Mouse (Mus musculus): Measurements from ENCODE around the gene Hoxd11. TPM values are rescaled to one million over a fixed set of nuclear protein-coding genes. Genes with fewer than 3 reads are reported as not detected.

Hoxd11 gene
- polyA plus RNA-seq, 1 experiment from 2014 or later = not detected

DNA sequence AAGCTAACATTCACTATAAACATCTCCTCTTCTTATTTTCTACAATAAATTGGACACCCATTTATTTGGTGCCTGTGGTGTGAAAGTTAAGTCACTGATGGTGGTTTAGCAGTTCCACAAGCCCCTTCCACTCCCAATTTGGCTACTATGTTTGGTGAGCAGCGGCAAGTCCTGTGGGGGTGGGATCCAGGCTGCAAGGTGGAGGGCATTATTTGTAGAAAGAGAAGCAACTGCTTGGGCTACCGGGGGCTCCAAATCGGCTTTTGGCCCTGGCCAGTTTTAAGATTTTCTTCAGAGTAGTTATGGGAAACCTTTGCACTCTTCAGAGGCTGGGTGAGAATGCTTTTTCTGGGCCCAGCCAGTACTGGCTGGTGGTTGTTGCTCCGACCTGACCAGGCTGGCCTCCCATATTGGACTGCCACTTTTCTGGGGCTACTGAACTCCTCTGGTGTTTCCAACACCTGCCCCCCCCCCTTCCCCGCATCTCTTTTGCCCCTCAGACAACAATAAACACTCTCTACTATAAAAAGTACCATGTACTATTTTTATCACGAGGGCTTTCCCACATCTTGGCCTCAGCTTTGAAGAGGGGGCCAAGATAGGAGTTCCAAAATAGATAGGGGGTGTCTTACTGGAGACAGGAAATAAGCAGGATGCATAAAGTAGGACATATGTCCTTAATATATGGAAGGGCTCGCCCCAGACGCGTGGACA lies 52.6 kb downstream of the Hoxd11 start:
- Histone ChIP-seq H3K36me3 (ENCODE audit: control insufficient read depth, insufficient read depth, low read length) (no peaks in the 10 kb centered on the region), H3K4me3 (ENCODE audit: low read depth, low read length) (no peak overlapping the region), H3K4me1 (ENCODE audit: control insufficient read depth, insufficient read depth, low read length) (no peaks in the 10 kb centered on the region), H3K9me3 (ENCODE audit: control insufficient read depth, low read depth, low read length) (no peaks in the 10 kb centered on the region), H3K9ac (replicated peaks; ENCODE audit: low read depth, low read length) (no peak overlapping the region), H3K27ac (ENCODE audit: low read length) (no peak overlapping the region), H3K27me3 (ENCODE audit: control insufficient read depth, insufficient read depth, low read length) (peaks cover 50% of the 10 kb centered on the region), H3K4me2 (replicated peaks; ENCODE audit: low read depth, low read length) (0 out of 2 replicates have a peak overlapping the region, but pooled peaks have one; percentile 4)
- ATAC-seq (ENCODE audit: insufficient number of reproducible peaks, insufficient read depth, low FRiP score, low read depth) = no peak
- WGBS = 16% methylated on average over 9 of the region's 9 CpGs

DNA sequence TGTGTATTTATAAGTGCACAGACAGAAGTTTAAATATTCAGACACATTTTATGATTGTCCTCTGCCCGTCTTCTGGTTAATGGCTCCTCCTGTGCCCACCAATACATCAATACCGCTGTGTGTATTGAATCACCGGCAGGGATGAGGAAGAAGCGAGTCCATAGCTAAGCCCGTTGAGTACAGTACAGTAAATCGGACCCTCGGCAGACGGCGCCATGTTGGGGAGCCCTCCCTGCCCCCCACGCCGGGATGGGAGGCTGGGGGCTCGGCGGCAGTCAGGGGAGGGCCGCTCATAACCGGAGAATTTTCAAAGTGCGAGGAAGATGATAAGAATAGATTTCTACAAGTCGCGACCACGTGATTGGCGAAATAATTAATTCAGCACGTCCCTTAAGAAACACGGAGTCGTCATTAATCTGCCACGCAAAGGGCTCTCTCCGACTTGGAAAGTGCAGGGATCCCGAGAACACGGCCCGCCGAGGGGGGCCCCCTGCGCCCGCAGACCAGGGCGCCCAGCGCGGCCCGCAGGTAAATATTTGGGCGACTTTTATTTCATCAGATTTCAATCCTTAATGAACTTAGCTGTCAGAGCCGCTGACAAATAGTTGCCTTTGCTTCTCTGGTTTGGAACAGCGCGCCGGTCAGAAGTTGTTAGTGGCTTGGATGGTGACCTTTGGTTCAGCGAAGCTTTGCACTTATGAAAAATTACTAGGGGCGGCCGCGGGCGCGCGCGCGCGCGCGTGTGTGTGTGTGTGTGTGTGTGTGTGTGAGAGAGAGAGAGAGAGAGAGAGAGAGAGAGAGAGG lies 53.4 kb downstream of the Hoxd11 start:
- Histone ChIP-seq H3K27ac (ENCODE audit: low read length) (no peak overlapping the region), H3K27me3 (ENCODE audit: control insufficient read depth, insufficient read depth, low read length) (peaks cover 55% of the 10 kb centered on the region), H3K9ac (replicated peaks; ENCODE audit: low read depth, low read length) (no peak overlapping the region), H3K4me3 (ENCODE audit: low read depth, low read length) (peak overlapping the region; percentile 5; the same call in 1 of the 2 replicates), H3K4me2 (replicated peaks; ENCODE audit: low read depth, low read length) (peak overlapping the region; percentile 27; the same call in 1 of the 2 replicates), H3K4me1 (ENCODE audit: control insufficient read depth, insufficient read depth, low read length) (no peaks in the 10 kb centered on the region), H3K9me3 (ENCODE audit: control insufficient read depth, low read depth, low read length) (no peaks in the 10 kb centered on the region), H3K36me3 (ENCODE audit: control insufficient read depth, insufficient read depth, low read length) (no peaks in the 10 kb centered on the region)
- WGBS = 4% methylated on average over 52 of the region's 52 CpGs
- ATAC-seq (ENCODE audit: insufficient number of reproducible peaks, insufficient read depth, low FRiP score, low read depth) = no peak

GRCm38 (mm10) chr2:74733317-74733661 lies 53.9 kb downstream of the Hoxd11 start:
- peaks cover 55% of the 10 kb centered on the region for H3K27me3 ChIP-seq (ENCODE audit: control insufficient read depth, insufficient read depth, low read length)
- H3K27ac ChIP-seq (ENCODE audit: low read length) = no peak overlapping the region
- no peaks in the 10 kb centered on the region for H3K36me3 ChIP-seq (ENCODE audit: control insufficient read depth, insufficient read depth, low read length)
- H3K4me1 ChIP-seq (ENCODE audit: control insufficient read depth, insufficient read depth, low read length) = no peaks in the 10 kb centered on the region
- under 1% methylated on average over 16 of the region's 16 CpGs for WGBS
- ATAC-seq (ENCODE audit: insufficient number of reproducible peaks, insufficient read depth, low FRiP score, low read depth) = no peak
- H3K4me3 ChIP-seq (ENCODE audit: low read depth, low read length) = no peak overlapping the region
- no peak overlapping the region for H3K9ac ChIP-seq (replicated peaks; ENCODE audit: low read depth, low read length)
- no peaks in the 10 kb centered on the region for H3K9me3 ChIP-seq (ENCODE audit: control insufficient read depth, low read depth, low read length)
- peak overlapping the region; percentile 27; the same call in 1 of the 2 replicates for H3K4me2 ChIP-seq (replicated peaks; ENCODE audit: low read depth, low read length)

- ATAC-seq (ENCODE audit: insufficient number of reproducible peaks, insufficient read depth, low FRiP score, low read depth) = no peak
- Histone ChIP-seq H3K9ac (replicated peaks; ENCODE audit: low read depth, low read length) (no peak overlapping the region), H3K9me3 (ENCODE audit: control insufficient read depth, low read depth, low read length) (no peaks in the 10 kb centered on the region), H3K4me1 (ENCODE audit: control insufficient read depth, insufficient read depth, low read length) (no peaks in the 10 kb centered on the region), H3K27me3 (ENCODE audit: control insufficient read depth, insufficient read depth, low read length) (peaks cover 55% of the 10 kb centered on the region), H3K36me3 (ENCODE audit: control insufficient read depth, insufficient read depth, low read length) (no peaks in the 10 kb centered on the region), H3K27ac (ENCODE audit: low read length) (no peak overlapping the region), H3K4me2 (replicated peaks; ENCODE audit: low read depth, low read length) (no peak overlapping the region), H3K4me3 (ENCODE audit: low read depth, low read length) (no peak overlapping the region)
- 8% methylated on average over 6 of the region's 6 CpGs for WGBS
These were observed 54.4 kb downstream of the Hoxd11 start for GRCm38 (mm10) chr2:74733765-74734164.

DNA sequence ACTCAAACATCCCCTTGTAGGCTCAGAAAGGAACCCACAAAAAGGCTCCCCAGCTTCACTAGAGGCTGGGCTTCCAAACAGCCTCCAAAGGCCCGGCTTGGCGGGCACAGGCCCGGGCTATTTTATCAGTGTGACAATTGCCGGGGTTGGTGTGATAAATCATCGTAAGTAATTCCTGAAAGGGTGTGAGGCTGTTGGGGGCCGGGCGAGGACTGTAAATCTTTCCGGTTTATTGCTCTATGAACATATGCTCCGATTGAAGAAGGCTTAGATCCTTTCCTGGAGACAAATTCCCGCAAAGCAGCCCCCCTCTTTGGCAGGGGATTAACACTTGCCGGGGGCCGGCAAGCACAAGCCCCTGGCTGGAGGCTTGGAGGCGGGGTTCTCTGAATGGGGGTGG lies 55.1 kb downstream of the Hoxd11 start:
- Histone ChIP-seq H3K27ac (ENCODE audit: low read length) (no peak overlapping the region), H3K4me2 (replicated peaks; ENCODE audit: low read depth, low read length) (0 out of 2 replicates have a peak overlapping the region, but pooled peaks have one; percentile 15), H3K36me3 (ENCODE audit: control insufficient read depth, insufficient read depth, low read length) (no peaks in the 10 kb centered on the region), H3K9ac (replicated peaks; ENCODE audit: low read depth, low read length) (no peak overlapping the region), H3K9me3 (ENCODE audit: control insufficient read depth, low read depth, low read length) (no peaks in the 10 kb centered on the region), H3K4me1 (ENCODE audit: control insufficient read depth, insufficient read depth, low read length) (no peaks in the 10 kb centered on the region), H3K27me3 (ENCODE audit: control insufficient read depth, insufficient read depth, low read length) (peaks cover 57% of the 10 kb centered on the region), H3K4me3 (ENCODE audit: low read depth, low read length) (peak overlapping the region; percentile 10; the same call in 1 of the 2 replicates)
- no peak for ATAC-seq (ENCODE audit: insufficient number of reproducible peaks, insufficient read depth, low FRiP score, low read depth)
- 4% methylated on average over 13 of the region's 13 CpGs for WGBS

DNA sequence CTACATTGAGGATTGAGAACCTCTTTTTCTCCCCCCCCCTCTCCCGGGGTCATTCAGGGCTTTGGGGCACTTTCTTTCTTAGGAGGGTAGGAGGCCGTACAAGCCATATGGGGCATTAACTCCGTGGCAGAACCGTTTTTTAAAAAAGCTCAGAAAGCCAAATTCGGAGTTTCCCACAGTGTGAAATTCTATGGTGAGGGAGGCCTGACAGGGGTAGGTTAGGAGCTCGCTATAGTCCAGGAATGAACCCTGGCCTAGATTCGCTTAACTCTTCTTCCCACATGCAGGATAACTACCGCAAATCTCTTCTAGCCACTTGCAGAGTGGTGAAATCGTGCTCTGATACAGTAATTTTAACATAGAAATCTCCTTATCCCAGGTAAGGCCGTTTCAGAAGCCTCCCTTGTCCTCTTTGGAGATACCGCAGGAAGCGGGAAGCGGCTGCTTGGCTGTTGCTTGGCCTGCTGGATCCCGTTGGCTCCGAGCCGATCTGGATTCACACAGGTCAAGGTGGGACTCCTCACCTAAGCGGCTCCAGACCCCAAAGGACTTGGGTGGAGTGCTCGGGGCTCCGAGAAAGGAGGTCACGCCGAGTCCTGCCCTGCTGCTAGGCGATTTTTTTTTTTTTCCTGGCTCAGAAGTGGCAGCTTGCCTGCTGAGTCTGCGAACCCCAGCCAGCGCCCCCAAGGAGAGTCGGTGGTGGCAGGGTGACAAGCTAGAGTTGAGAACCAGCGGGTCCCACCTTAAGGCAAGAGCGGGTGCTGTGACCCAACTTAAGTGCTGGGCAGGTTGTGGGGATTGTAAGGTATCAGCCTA lies 55.8 kb downstream of the Hoxd11 start:
- Histone ChIP-seq H3K4me1 (ENCODE audit: control insufficient read depth, insufficient read depth, low read length) (no peaks in the 10 kb centered on the region), H3K27ac (ENCODE audit: low read length) (no peak overlapping the region), H3K4me2 (replicated peaks; ENCODE audit: low read depth, low read length) (peak overlapping the region; percentile 15; the same call in 1 of the 2 replicates), H3K4me3 (ENCODE audit: low read depth, low read length) (no peak overlapping the region; the same call in 1 of the 2 replicates), H3K27me3 (ENCODE audit: control insufficient read depth, insufficient read depth, low read length) (peaks cover 61% of the 10 kb centered on the region), H3K9me3 (ENCODE audit: control insufficient read depth, low read depth, low read length) (no peaks in the 10 kb centered on the region), H3K9ac (replicated peaks; ENCODE audit: low read depth, low read length) (no peak overlapping the region), H3K36me3 (ENCODE audit: control insufficient read depth, insufficient read depth, low read length) (no peaks in the 10 kb centered on the region)
- 8% methylated on average over 27 of the region's 27 CpGs for WGBS
- no peak for ATAC-seq (ENCODE audit: insufficient number of reproducible peaks, insufficient read depth, low FRiP score, low read depth)

- no peak for ATAC-seq (ENCODE audit: insufficient number of reproducible peaks, insufficient read depth, low FRiP score, low read depth)
- no peak overlapping the region for H3K9ac ChIP-seq (replicated peaks; ENCODE audit: low read depth, low read length)
- peaks cover 59% of the 10 kb centered on the region for H3K27me3 ChIP-seq (ENCODE audit: control insufficient read depth, insufficient read depth, low read length)
- H3K27ac ChIP-seq (ENCODE audit: low read length) = peak overlapping the region; percentile 4; the same call in 1 of the 2 replicates
- H3K36me3 ChIP-seq (ENCODE audit: control insufficient read depth, insufficient read depth, low read length) = no peaks in the 10 kb centered on the region
- WGBS = 2% methylated on average over 42 of the region's 42 CpGs
- peak overlapping the region; percentile 8 for H3K4me3 ChIP-seq (ENCODE audit: low read depth, low read length)
- no peaks in the 10 kb centered on the region for H3K9me3 ChIP-seq (ENCODE audit: control insufficient read depth, low read depth, low read length)
- H3K4me2 ChIP-seq (replicated peaks; ENCODE audit: low read depth, low read length) = peak overlapping the region; percentile 19
- H3K4me1 ChIP-seq (ENCODE audit: control insufficient read depth, insufficient read depth, low read length) = no peaks in the 10 kb centered on the region
These were observed 56.7 kb downstream of the Hoxd11 start for GRCm38 (mm10) chr2:74735851-74736687.

Data from stomach, embryonic 14.5 days (tissue).